ENCODE assay signal across 17 mouse cellular contexts in genomic region chr11:48599033-48599432, GRCm38 (mm10).
"Had no signal": no experiment of that assay in that cellular context is flagged by ENCODE, and none has a peak within 500 bp of the region (broad histone marks: within the 10 kb centered on the region; RNA-seq: fewer than 3 reads in every experiment).

No protein-coding gene starts in this region.

- H3K9ac ChIP-seq: liver, embryonic 15.5 days; midbrain, embryonic 12.5 days; neural tube, embryonic 13.5 days had no signal

- H3K9me3 ChIP-seq: limb, embryonic 10.5 days; liver, embryonic 15.5 days; megakaryocyte, embryonic 14.5 days; midbrain, embryonic 12.5 days; neural tube, embryonic 13.5 days had no signal

- H3K36me3 ChIP-seq: limb, embryonic 10.5 days; liver, embryonic 15.5 days; midbrain, embryonic 12.5 days; neural tube, embryonic 13.5 days had no signal

- H3K27me3 ChIP-seq: liver, embryonic 15.5 days; megakaryocyte, embryonic 14.5 days; midbrain, embryonic 12.5 days; neural tube, embryonic 13.5 days had no signal

- ATAC-seq: inflammation-experienced regulatory T-cells, adult 6 months; intestine, postnatal 0 days; midbrain, embryonic 16.5 days had no signal

- H3K4me2 ChIP-seq: liver, embryonic 11.5 days; liver, embryonic 15.5 days; midbrain, embryonic 12.5 days; neural tube, embryonic 13.5 days had no signal

- H3K4me3 ChIP-seq: left cerebral cortex, adult 2 months; limb, embryonic 10.5 days; liver, embryonic 15.5 days; megakaryocyte, embryonic 14.5 days; midbrain, embryonic 12.5 days; neural tube, embryonic 13.5 days had no signal

- H3K27ac ChIP-seq: left cerebral cortex, adult 2 months; limb, embryonic 10.5 days; liver, embryonic 15.5 days; macrophage; midbrain, embryonic 12.5 days; neural tube, embryonic 13.5 days had no signal

- DNase-seq: kidney, postnatal 14 days; lung, adult 2 months; retina, postnatal 1 day; right cerebral cortex, postnatal 4 days; spleen, adult 18-20 months; thymus, postnatal 36 days had no signal

- H3K4me1 ChIP-seq: limb, embryonic 10.5 days; liver, embryonic 15.5 days; megakaryocyte, embryonic 14.5 days; neural tube, embryonic 13.5 days had no signal
